Comparison of ENCODE assay signal across 27 mouse cellular contexts in genomic region chr6:50205093-50205492, GRCm38 (mm10). TPM values are rescaled to one million over a fixed set of nuclear protein-coding genes. Genes with fewer than 3 reads are reported as not detected.
DNase-seq lines count a peak whose midpoint lies in the region; ATAC-seq lines count a peak whose summit lies in the region.
"Had no signal": no experiment of that assay in that cellular context is flagged by ENCODE, and none has a peak within 500 bp of the region (broad histone marks: within the 10 kb centered on the region; RNA-seq: fewer than 3 reads in every experiment).

No protein-coding gene starts in this region.

- WGBS in kidney, embryonic 14.5 days: 70% methylated on average over 4 of the region's 4 CpGs
- 69% methylated on average over 4 of the region's 4 CpGs for whole genome bisulfite sequencing in kidney, embryonic 16.5 days
- 88% methylated on average over 4 of the region's 4 CpGs for WGBS in liver, embryonic 11.5 days
- WGBS in hindbrain, embryonic 14.5 days: 96% methylated on average over 4 of the region's 4 CpGs

- no peaks in the 10 kb centered on the region; the same call in 1 of the 2 replicates for H3K36me3 ChIP-seq in kidney, embryonic 14.5 days (ENCODE audit: control insufficient read depth, insufficient read depth, low read length)
- H3K36me3 ChIP-seq in kidney, embryonic 16.5 days (ENCODE audit: insufficient read depth, low read length): no peaks in the 10 kb centered on the region
- no peaks in the 10 kb centered on the region for H3K36me3 ChIP-seq in liver, embryonic 11.5 days (ENCODE audit: control insufficient read depth, insufficient read depth, low read length)
- H3K36me3 ChIP-seq in hindbrain, embryonic 14.5 days (replicated peaks; ENCODE audit: control insufficient read depth, insufficient read depth): peaks cover 9% of the 10 kb centered on the region; the same call in 1 of the 2 replicates
- H3K36me3 ChIP-seq: embryonic facial prominence, embryonic 12.5 days; embryonic facial prominence, embryonic 15.5 days; intestine, embryonic 15.5 days had no signal

- H3K4me3 ChIP-seq in kidney, embryonic 14.5 days (ENCODE audit: low read length): no peak overlapping the region
- H3K4me3 ChIP-seq in kidney, embryonic 16.5 days (ENCODE audit: low read length): no peak overlapping the region
- no peak overlapping the region for H3K4me3 ChIP-seq in liver, embryonic 11.5 days (ENCODE audit: low read depth, low read length)
- no peak overlapping the region for H3K4me3 ChIP-seq in hindbrain, embryonic 14.5 days (replicated peaks; ENCODE audit: low read length)
- H3K4me3 ChIP-seq: embryonic facial prominence, embryonic 12.5 days; embryonic facial prominence, embryonic 15.5 days; erythroblast, embryonic 14.5 days; forebrain, embryonic 10.5 days; forebrain, embryonic 13.5 days; heart, adult 2 months; intestine, embryonic 15.5 days had no signal

- H3K4me1 ChIP-seq in kidney, embryonic 14.5 days (ENCODE audit: control insufficient read depth, insufficient read depth, low read length): 0 out of 2 replicates have a peak, but pooled peaks cover 4% of the 10 kb centered on the region
- H3K4me1 ChIP-seq in kidney, embryonic 16.5 days (ENCODE audit: insufficient read depth, low read length): peaks cover 7% of the 10 kb centered on the region; the same call in 1 of the 2 replicates
- no peaks in the 10 kb centered on the region for H3K4me1 ChIP-seq in liver, embryonic 11.5 days (replicated peaks; ENCODE audit: control insufficient read depth, insufficient read depth, low read length)
- H3K4me1 ChIP-seq in hindbrain, embryonic 14.5 days (replicated peaks; ENCODE audit: control insufficient read depth, insufficient read depth, low read length): no peaks in the 10 kb centered on the region
- H3K4me1 ChIP-seq: embryonic facial prominence, embryonic 12.5 days; embryonic facial prominence, embryonic 15.5 days; forebrain, embryonic 10.5 days; forebrain, embryonic 13.5 days; intestine, embryonic 15.5 days had no signal

- no peaks in the 10 kb centered on the region for H3K27me3 ChIP-seq in kidney, embryonic 14.5 days (ENCODE audit: control insufficient read depth, insufficient read depth, low read length)
- H3K27me3 ChIP-seq in kidney, embryonic 16.5 days (ENCODE audit: insufficient read depth, low read length): no peaks in the 10 kb centered on the region
- no peaks in the 10 kb centered on the region for H3K27me3 ChIP-seq in liver, embryonic 11.5 days (replicated peaks; ENCODE audit: control insufficient read depth, insufficient read depth, low read length)
- H3K27me3 ChIP-seq in hindbrain, embryonic 14.5 days (ENCODE audit: control insufficient read depth, insufficient read depth, low read length): no peaks in the 10 kb centered on the region
- H3K27me3 ChIP-seq: embryonic facial prominence, embryonic 12.5 days; embryonic facial prominence, embryonic 15.5 days; forebrain, embryonic 13.5 days; intestine, embryonic 15.5 days had no signal

- peak; percentile 53 for ATAC-seq in frontal cortex, adult (ENCODE audit: low TSS enrichment)
- peak; percentile 49; the same call in 1 of the 2 replicates for ATAC-seq in kidney, embryonic 14.5 days (ENCODE audit: low FRiP score, low TSS enrichment)
- no peak for ATAC-seq in kidney, embryonic 16.5 days (ENCODE audit: low FRiP score, low TSS enrichment)
- no peak for ATAC-seq in liver, embryonic 11.5 days (replicated peaks; ENCODE audit: low FRiP score)
- peak; percentile 37; the same call in 1 of the 2 replicates for ATAC-seq in megakaryocyte progenitor cell, adult 5-6 weeks (replicated peaks; ENCODE audit: poor library complexity)
- ATAC-seq in hindbrain, embryonic 14.5 days (ENCODE audit: low FRiP score): no peak
- ATAC-seq: activated CD4-positive, CD25-positive, alpha-beta regulatory T cell, adult 4 months; forebrain, embryonic 13.5 days; forebrain, embryonic 16.5 days; hindbrain, embryonic 16.5 days; intestine, embryonic 15.5 days had no signal

- DNase-seq in frontal cortex, postnatal 25 days (ENCODE audit: low spot score in 2 of 2): no peak
- peak; percentile 8 for DNase-seq in liver, embryonic 11.5 days (ENCODE audit: low spot score)
- DNase-seq in liver: no peak
- no peak for DNase-seq in hindbrain, embryonic 14.5 days (ENCODE audit: low spot score)
- DNase-seq: adrenal gland, adult 8-10 months; adrenal gland, postnatal 25 days; cerebellum, adult 11 months; cerebellum, adult 2 months; cerebellum, adult 9-11 months; cerebellum, postnatal 25 days; gastrocnemius, postnatal 25 days; heart, adult 2 months; heart, postnatal 4 days had no signal

- no peaks in the 10 kb centered on the region for H3K9me3 ChIP-seq in kidney, embryonic 14.5 days (ENCODE audit: control insufficient read depth, low read length)
- H3K9me3 ChIP-seq in kidney, embryonic 16.5 days (ENCODE audit: low read length): no peaks in the 10 kb centered on the region
- no peaks in the 10 kb centered on the region for H3K9me3 ChIP-seq in liver, embryonic 11.5 days (ENCODE audit: control insufficient read depth, low read length)
- no peaks in the 10 kb centered on the region for H3K9me3 ChIP-seq in hindbrain, embryonic 14.5 days (ENCODE audit: control insufficient read depth, low read length)
- H3K9me3 ChIP-seq: embryonic facial prominence, embryonic 12.5 days; embryonic facial prominence, embryonic 15.5 days; forebrain, embryonic 10.5 days; forebrain, embryonic 13.5 days; intestine, embryonic 15.5 days had no signal

- H3K9ac ChIP-seq in kidney, embryonic 14.5 days (ENCODE audit: low read depth, low read length): no peak overlapping the region
- H3K9ac ChIP-seq in kidney, embryonic 16.5 days (replicated peaks; ENCODE audit: low read length): no peak overlapping the region
- no peak overlapping the region for H3K9ac ChIP-seq in liver, embryonic 11.5 days (ENCODE audit: low read depth, low read length)
- H3K9ac ChIP-seq in hindbrain, embryonic 14.5 days: no peak overlapping the region
- H3K9ac ChIP-seq: embryonic facial prominence, embryonic 12.5 days; embryonic facial prominence, embryonic 15.5 days; forebrain, embryonic 13.5 days; intestine, embryonic 15.5 days had no signal

- no peak overlapping the region for H3K27ac ChIP-seq in kidney, embryonic 14.5 days (ENCODE audit: low read depth, low read length)
- no peak overlapping the region for H3K27ac ChIP-seq in kidney, embryonic 16.5 days (ENCODE audit: low read length)
- no peak overlapping the region for H3K27ac ChIP-seq in liver, embryonic 11.5 days (ENCODE audit: low read depth, low read length)
- no peak overlapping the region for H3K27ac ChIP-seq in hindbrain, embryonic 14.5 days
- H3K27ac ChIP-seq: embryonic facial prominence, embryonic 12.5 days; embryonic facial prominence, embryonic 15.5 days; forebrain, embryonic 10.5 days; forebrain, embryonic 13.5 days; heart, adult 2 months; intestine, embryonic 15.5 days had no signal

- no peak overlapping the region for H3K4me2 ChIP-seq in kidney, embryonic 14.5 days (replicated peaks; ENCODE audit: low read depth, low read length)
- H3K4me2 ChIP-seq in kidney, embryonic 16.5 days (replicated peaks; ENCODE audit: low read depth, low read length): no peak overlapping the region
- H3K4me2 ChIP-seq in liver, embryonic 11.5 days: no peak overlapping the region
- H3K4me2 ChIP-seq in hindbrain, embryonic 14.5 days (replicated peaks): no peak overlapping the region
- H3K4me2 ChIP-seq: embryonic facial prominence, embryonic 12.5 days; embryonic facial prominence, embryonic 15.5 days; forebrain, embryonic 13.5 days; heart, embryonic 11.5 days; intestine, embryonic 15.5 days had no signal

RNA-seq across cellular contexts. Expression of gene Gsdme, which starts 58.6 kb away (rescaled TPM):
- 61.7 and 65.6 TPM in 2 replicates for polyA plus RNA-seq in kidney, embryonic 14.5 days (2014; fragmentation: Nextera tagmentation; extraction: Ambion mirVana)
- 55.3 and 58.0 TPM in 2 replicates for polyA plus RNA-seq in kidney, embryonic 16.5 days (2015; fragmentation: Nextera tagmentation; extraction: Ambion mirVana)
- polyA plus RNA-seq in liver, embryonic 11.5 days (2014; fragmentation: Nextera tagmentation; extraction: Ambion mirVana): 28.6 and 30.2 TPM in 2 replicates
- 6.0 and 8.0 TPM in 2 replicates for total RNA-seq in megakaryocyte progenitor cell, adult 5-6 weeks (2015)
- 8.7 and 10.2 TPM in 2 replicates for total RNA-seq in megakaryocyte progenitor cell, adult 5-6 weeks (2017)
- 78.3 and 83.8 TPM in 2 replicates for polyA plus RNA-seq in hindbrain, embryonic 14.5 days (2014; fragmentation: Nextera tagmentation; extraction: Ambion mirVana)

Comparison
In these comparisons a context has a peak if more than half of its experiments do, and no peak if none do; other contexts are left out.
1. ATAC-seq: peak in frontal cortex, adult (single experiment), kidney, embryonic 14.5 days (single experiment) and megakaryocyte progenitor cell, adult 5-6 weeks (single experiment); none in kidney, embryonic 16.5 days (single experiment), liver, embryonic 11.5 days (single experiment) and hindbrain, embryonic 14.5 days (single experiment).